Mouse (Mus musculus) embryonic facial prominence, embryonic 11.5 days (tissue): ENCODE data around the gene Foxl2. TPM values are rescaled to one million over a fixed set of nuclear protein-coding genes. Genes with fewer than 3 reads are reported as not detected.

Experiments used
- ATAC-seq: fragments of 200-750 bp; cut with Nextera tagmentation; replicated peaks from 2 replicates; pipeline ENCODE4 v1.8.0; 2017; ENCODE audit warnings: low read depth; ENCODE audit not compliant: insufficient number of reproducible peaks, low FRiP score, low TSS enrichment
- DNase-seq: peaks from one replicate; pipeline ENCODE4 v3.0.0-alpha.2; 2015; ENCODE audit warnings: low spot score
- H3K27ac ChIP-seq: fragments of 300-500 bp; sonication (generic); replicated peaks from 2 replicates; pipeline ENCODE4 v1.5.1; 2014; ENCODE audit warnings: mild to moderate bottlenecking, low read depth, low read length, control low read depth
- H3K27me3 ChIP-seq: fragments of 300-500 bp; sonication (generic); 2 replicates; pipeline ENCODE4 v1.6.1; 2014; ENCODE audit warnings: mild to moderate bottlenecking, low read length, moderate library complexity, mixed read lengths; ENCODE audit not compliant: control insufficient read depth, insufficient read depth
- H3K36me3 ChIP-seq: fragments of 300-500 bp; sonication (generic); replicated peaks from 2 replicates; pipeline ENCODE4 v1.6.1; 2014; ENCODE audit warnings: low read depth, mild to moderate bottlenecking, low read length, moderate library complexity, mixed read lengths; ENCODE audit not compliant: control insufficient read depth, insufficient read depth
- H3K4me1 ChIP-seq: fragments of 300-500 bp; sonication (generic); 2 replicates; pipeline ENCODE4 v1.6.1; 2014; ENCODE audit warnings: low read length, mixed read lengths; ENCODE audit not compliant: control insufficient read depth, insufficient read depth
- H3K4me2 ChIP-seq: fragments of 300-500 bp; sonication (generic); 2 replicates; pipeline ENCODE4 v1.6.1; 2014; ENCODE audit warnings: low read depth, mild to moderate bottlenecking, control low read depth, low read length, moderate library complexity
- H3K4me3 ChIP-seq: fragments of 300-500 bp; sonication (generic); 2 replicates; pipeline ENCODE4 v1.5.1; 2014; ENCODE audit warnings: low read depth, low read length, control low read depth
- H3K9ac ChIP-seq: fragments of 300-500 bp; sonication (generic); replicated peaks from 2 replicates; pipeline ENCODE4 v1.6.1; 2014; ENCODE audit warnings: mild to moderate bottlenecking, control low read depth, low read length
- H3K9me3 ChIP-seq: fragments of 300-500 bp; sonication (generic); replicated peaks from 2 replicates; pipeline ENCODE4 v1.6.1; 2016; ENCODE audit warnings: mild to moderate bottlenecking, low read length, inconsistent platforms, mixed read lengths; ENCODE audit not compliant: control insufficient read depth
- WGBS: fragments of 180-500 bp; shearing (Covaris S2); extraction: QIAGEN DNeasy Blood & Tissue Kit; methylation state at CpG from one replicate; pipeline ENCODE4 v1.1.7; 2014; 5-methylcytosine and 5-hydroxymethylcytosine counted together
- polyA plus RNA-seq: library from polyadenylated mRNA; unstranded; fragments of >200 nt; fragmentation: Nextera tagmentation; extraction: Ambion mirVana; gene quantifications from 2 replicates; pipeline ENCODE4 v1.2.1, GENCODE M21; 2014

Gene Foxl2
- polyA plus RNA-seq, 1 experiment from 2014 or later = 4.9 TPM

GRCm38 (mm10) chr9:98939290-98939689 lies 15.8 kb upstream of the Foxl2 start:
- Histone ChIP-seq H3K36me3 (no peaks in the 10 kb centered on the region), H3K4me3 (no peak overlapping the region), H3K4me1 (no peaks in the 10 kb centered on the region), H3K9ac (no peak overlapping the region), H3K9me3 (no peaks in the 10 kb centered on the region), H3K4me2 (no peak overlapping the region), H3K27ac (no peak overlapping the region), H3K27me3 (no peaks in the 10 kb centered on the region)
- peak; percentile 50 for DNase-seq
- no peak for ATAC-seq
- 26% methylated on average over 2 of the region's 2 CpGs for WGBS

- WGBS = under 1% methylated on average over 40 of the region's 40 CpGs
- DNase-seq (peak; percentile 56), ATAC-seq (no peak)
- Histone ChIP-seq H3K27ac (no peak overlapping the region), H3K9me3 (no peaks in the 10 kb centered on the region), H3K36me3 (no peaks in the 10 kb centered on the region), H3K4me1 (peaks cover 9% of the 10 kb centered on the region), H3K4me2 (peak overlapping the region; percentile 36), H3K9ac (peak overlapping the region; percentile 50), H3K27me3 (peaks cover 60% of the 10 kb centered on the region), H3K4me3 (peak overlapping the region; percentile 21)
These were observed 2.7 kb upstream of the Foxl2 start for GRCm38 (mm10) chr9:98952171-98953050.

- Histone ChIP-seq H3K27ac (no peak overlapping the region), H3K4me2 (peak overlapping the region; percentile 1; the same call in 1 of the 2 replicates), H3K4me3 (no peak overlapping the region), H3K36me3 (no peaks in the 10 kb centered on the region), H3K4me1 (peaks cover 9% of the 10 kb centered on the region), H3K9me3 (no peaks in the 10 kb centered on the region), H3K9ac (no peak overlapping the region), H3K27me3 (peaks cover 60% of the 10 kb centered on the region)
- DNase-seq = no peak
- ATAC-seq = no peak
- 1% methylated on average over 4 of the region's 4 CpGs for WGBS
These were observed 1.8 kb upstream of the Foxl2 start for GRCm38 (mm10) chr9:98953291-98953690.

GRCm38 (mm10) chr9:98953830-98954229 lies 1.3 kb upstream of the Foxl2 start:
- peak overlapping the region; percentile 49; the same call in 1 of the 2 replicates for H3K4me3 ChIP-seq
- no peaks in the 10 kb centered on the region for H3K36me3 ChIP-seq
- H3K4me2 ChIP-seq = no peak overlapping the region; the same call in none of the 2 replicates
- peaks cover 60% of the 10 kb centered on the region for H3K27me3 ChIP-seq
- DNase-seq = no peak
- H3K4me1 ChIP-seq = peaks cover 9% of the 10 kb centered on the region
- H3K9me3 ChIP-seq = no peaks in the 10 kb centered on the region
- H3K27ac ChIP-seq = no peak overlapping the region
- no peak overlapping the region for H3K9ac ChIP-seq
- 2% methylated on average over 9 of the region's 9 CpGs for WGBS
- ATAC-seq = no peak

- peaks cover 9% of the 10 kb centered on the region for H3K4me1 ChIP-seq
- no peaks in the 10 kb centered on the region for H3K9me3 ChIP-seq
- H3K36me3 ChIP-seq = no peaks in the 10 kb centered on the region
- H3K9ac ChIP-seq = peak overlapping the region; percentile 68
- H3K4me2 ChIP-seq = peak overlapping the region; percentile 91
- DNase-seq (peak; percentile 26), ATAC-seq (no peak)
- under 1% methylated on average over 33 of the region's 33 CpGs for WGBS
- H3K4me3 ChIP-seq = peak overlapping the region; percentile 49
- H3K27ac ChIP-seq = peak overlapping the region; percentile 72
- peaks cover 68% of the 10 kb centered on the region for H3K27me3 ChIP-seq
These were observed 541 bp upstream of the Foxl2 start for GRCm38 (mm10) chr9:98954391-98955102.

- H3K27me3 ChIP-seq = peaks cover 66% of the 10 kb centered on the region
- peak overlapping the region; percentile 91 for H3K4me2 ChIP-seq
- H3K4me1 ChIP-seq = peaks cover 9% of the 10 kb centered on the region
- DNase-seq (peak; percentile 59), ATAC-seq (no peak)
- H3K9me3 ChIP-seq = no peaks in the 10 kb centered on the region
- peak overlapping the region; percentile 72 for H3K27ac ChIP-seq
- peak overlapping the region; percentile 68 for H3K9ac ChIP-seq
- peak overlapping the region; percentile 49 for H3K4me3 ChIP-seq
- whole genome bisulfite sequencing = under 1% methylated on average over 51 of the region's 60 CpGs
- H3K36me3 ChIP-seq = no peaks in the 10 kb centered on the region
These were observed 682 bp downstream of the Foxl2 start for GRCm38 (mm10) chr9:98955716-98956224.

GRCm38 (mm10) chr9:98956591-98957381 lies 1.7 kb downstream of the Foxl2 start:
- Histone ChIP-seq H3K36me3 (no peaks in the 10 kb centered on the region), H3K9me3 (no peaks in the 10 kb centered on the region), H3K27ac (peak overlapping the region; percentile 72), H3K4me3 (peak overlapping the region; percentile 49), H3K27me3 (peaks cover 64% of the 10 kb centered on the region), H3K4me2 (peak overlapping the region; percentile 91), H3K9ac (peak overlapping the region; percentile 68), H3K4me1 (peaks cover 9% of the 10 kb centered on the region)
- ATAC-seq (peak; percentile 40; the same call in 1 of the 2 replicates), DNase-seq (peak; percentile 56)
- whole genome bisulfite sequencing = under 1% methylated on average over 77 of the region's 80 CpGs
